Mouse (Mus musculus): ENCODE data around the gene Tspan4. TPM values are rescaled to one million over a fixed set of nuclear protein-coding genes. Genes with fewer than 3 reads are reported as not detected.

The Tspan4 gene
- polyA plus RNA-seq, 1 experiment from 2014 or later, result 34.2 TPM

DNA sequence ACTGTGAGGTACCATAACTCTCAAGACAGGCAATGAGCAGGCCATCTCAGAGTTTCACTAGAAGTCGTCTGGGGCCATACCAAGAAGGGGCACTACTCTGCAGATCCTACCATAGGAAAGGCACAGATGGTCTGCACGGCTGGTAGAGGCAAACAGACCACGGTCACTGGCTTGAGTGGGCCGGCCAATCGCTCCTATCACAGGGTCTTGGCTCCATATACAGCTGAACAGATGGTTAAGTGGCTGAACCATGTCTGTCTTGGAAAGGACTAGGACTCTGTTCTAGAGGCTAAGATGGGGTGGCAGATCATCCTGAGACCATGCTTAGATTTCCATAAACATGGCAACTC, 27.5 kb downstream of the Tspan4 start:
- Histone ChIP-seq H3K9ac (no peak overlapping the region), H3K27ac (no peak overlapping the region), H3K4me1 (no peaks in the 10 kb centered on the region), H3K9me3 (0 out of 2 replicates have a peak, but pooled peaks cover 4% of the 10 kb centered on the region), H3K36me3 (peaks cover 18% of the 10 kb centered on the region; the same call in 1 of the 2 replicates), H3K4me2 (replicated peaks) (no peak overlapping the region), H3K27me3 (replicated peaks) (no peaks in the 10 kb centered on the region), H3K4me3 (no peak overlapping the region)
- no peak for ATAC-seq (ENCODE audit: low FRiP score, low read depth)
- 93% methylated on average over 5 of the region's 5 CpGs for WGBS

DNA sequence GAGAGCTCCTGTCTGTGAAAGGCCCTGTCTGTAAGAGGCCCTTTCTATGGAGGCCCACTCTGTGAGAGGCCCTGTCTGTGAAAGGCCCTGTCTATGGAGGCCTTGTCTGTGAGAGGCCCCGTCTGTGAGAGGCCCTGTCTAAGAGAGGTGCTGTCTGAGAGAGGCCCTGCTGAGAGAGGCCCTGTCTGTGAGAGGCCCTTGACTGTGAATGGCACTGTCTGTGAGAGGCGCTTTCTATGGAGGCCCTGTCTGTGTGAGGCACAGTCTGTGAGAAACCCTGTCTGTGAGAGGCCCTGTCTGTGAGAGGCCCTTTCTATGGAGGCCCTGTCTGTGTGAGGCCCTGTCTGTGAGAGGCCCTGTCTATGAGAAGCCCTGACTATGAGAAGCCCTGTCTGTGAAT, 31.2 kb downstream of the Tspan4 start:
- 72% methylated on average over 2 of the region's 2 CpGs for WGBS
- no peak overlapping the region for H3K9ac ChIP-seq
- H3K9me3 ChIP-seq, result 0 out of 2 replicates have a peak, but pooled peaks cover 4% of the 10 kb centered on the region
- no peak for ATAC-seq (ENCODE audit: low FRiP score, low read depth)
- H3K4me1 ChIP-seq, result no peaks in the 10 kb centered on the region
- no peak overlapping the region for H3K4me3 ChIP-seq
- H3K4me2 ChIP-seq (replicated peaks), result no peak overlapping the region
- no peaks in the 10 kb centered on the region for H3K27me3 ChIP-seq (replicated peaks)
- H3K36me3 ChIP-seq, result peaks cover 27% of the 10 kb centered on the region
- H3K27ac ChIP-seq, result no peak overlapping the region

DNA sequence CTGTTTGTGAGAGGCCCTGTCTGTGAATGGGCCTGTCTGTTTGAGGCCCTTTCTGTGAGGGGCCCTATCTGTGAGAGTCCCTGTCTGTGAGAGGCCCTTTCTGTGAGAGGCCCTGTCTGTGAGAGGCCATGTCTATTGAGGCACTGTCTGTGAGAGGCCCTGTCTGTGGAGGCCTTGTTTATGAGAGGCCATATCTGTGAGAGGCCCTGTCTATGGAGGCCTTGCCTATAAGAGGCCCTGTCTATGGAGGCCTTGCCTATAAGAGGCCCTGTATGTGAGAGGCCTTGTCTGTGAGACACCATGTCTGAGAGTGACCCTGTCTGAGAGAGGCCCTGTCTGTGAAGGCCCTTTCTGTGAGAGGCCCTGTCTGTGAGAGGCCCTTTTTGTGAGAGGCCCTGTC, 33.1 kb downstream of the Tspan4 start:
- no peak overlapping the region for H3K4me2 ChIP-seq (replicated peaks)
- no peak overlapping the region for H3K4me3 ChIP-seq
- no peaks in the 10 kb centered on the region for H3K27me3 ChIP-seq (replicated peaks)
- H3K36me3 ChIP-seq, result peaks cover 24% of the 10 kb centered on the region
- H3K27ac ChIP-seq, result no peak overlapping the region
- H3K9ac ChIP-seq, result no peak overlapping the region
- ATAC-seq (ENCODE audit: low FRiP score, low read depth), result no peak
- H3K9me3 ChIP-seq, result 0 out of 2 replicates have a peak, but pooled peaks cover 4% of the 10 kb centered on the region
- H3K4me1 ChIP-seq, result no peaks in the 10 kb centered on the region

DNA sequence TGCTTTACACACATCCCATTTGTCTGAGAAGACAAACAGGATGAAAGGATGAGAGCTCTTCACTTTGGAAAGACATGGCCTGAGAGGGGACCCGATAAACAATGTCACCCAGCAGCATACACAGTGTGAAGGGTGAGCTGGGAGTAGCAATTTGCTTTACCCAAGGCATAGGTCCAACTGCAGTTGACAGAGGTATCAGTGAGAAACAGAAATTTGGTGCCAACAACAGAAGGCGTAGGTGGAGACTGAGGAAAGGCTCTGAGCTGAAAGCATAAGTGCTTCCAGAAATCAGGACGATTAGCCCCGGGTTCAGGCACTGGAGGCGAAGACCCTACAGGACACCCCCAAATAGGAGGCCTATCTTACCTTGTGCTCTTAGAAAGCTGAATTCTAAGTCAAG, 35.2 kb downstream of the Tspan4 start:
- H3K4me1 ChIP-seq, result no peaks in the 10 kb centered on the region
- peaks cover 35% of the 10 kb centered on the region for H3K36me3 ChIP-seq
- 0 out of 2 replicates have a peak, but pooled peaks cover 4% of the 10 kb centered on the region for H3K9me3 ChIP-seq
- H3K27ac ChIP-seq, result no peak overlapping the region
- H3K9ac ChIP-seq, result no peak overlapping the region
- WGBS, result 95% methylated on average over 5 of the region's 5 CpGs
- no peak for ATAC-seq (ENCODE audit: low FRiP score, low read depth)
- H3K4me2 ChIP-seq (replicated peaks), result no peak overlapping the region
- H3K4me3 ChIP-seq, result no peak overlapping the region
- no peaks in the 10 kb centered on the region for H3K27me3 ChIP-seq (replicated peaks)

DNA sequence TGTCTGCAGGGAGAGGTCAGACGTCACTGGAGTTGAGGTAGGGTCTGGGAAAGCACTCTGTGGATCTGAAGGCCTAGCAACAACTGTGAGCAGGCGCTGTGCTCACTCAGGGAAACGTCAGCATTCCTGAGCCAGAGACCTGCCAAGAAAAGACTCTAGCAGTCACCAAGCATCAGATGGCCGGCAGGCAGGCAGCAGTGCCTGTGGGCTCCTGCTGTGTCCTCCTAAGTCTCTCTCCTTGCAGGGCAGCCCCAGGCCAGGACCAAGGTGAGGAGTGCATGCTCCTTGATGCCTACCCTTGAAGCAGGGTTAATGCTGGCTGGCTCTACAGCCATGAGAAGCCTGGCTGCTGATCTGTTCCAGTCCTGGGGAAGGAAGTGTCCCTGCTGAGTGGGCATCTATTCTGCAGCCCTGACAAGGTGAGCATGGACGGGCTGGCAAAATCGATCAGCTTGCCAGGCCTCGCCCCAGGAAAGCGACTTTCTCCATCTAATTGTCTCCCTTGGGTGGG, 35.7 kb downstream of the Tspan4 start:
- 67% methylated on average over 8 of the region's 8 CpGs for WGBS
- H3K36me3 ChIP-seq, result peaks cover 39% of the 10 kb centered on the region

DNA sequence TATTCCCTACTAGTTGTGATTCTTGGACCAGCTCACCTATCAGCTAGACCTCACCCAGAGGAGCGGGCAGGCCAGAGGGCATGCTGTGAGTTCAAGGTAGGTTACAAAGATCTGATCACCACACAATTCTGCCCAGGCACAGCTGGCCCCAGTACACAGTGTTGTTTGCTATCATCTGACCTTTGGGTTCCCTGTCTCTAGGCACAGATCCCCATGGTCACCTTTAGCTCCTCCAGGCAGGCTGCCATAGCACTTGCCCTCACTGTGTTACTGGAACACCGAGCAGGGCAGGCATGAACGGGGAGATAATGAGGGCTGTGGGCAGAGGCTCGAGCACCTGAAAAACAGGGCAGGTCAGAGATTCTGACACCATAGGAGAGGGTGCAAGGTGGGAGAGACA, 42.6 kb downstream of the Tspan4 start:
- ATAC-seq (ENCODE audit: low FRiP score, low read depth), result no peak
- WGBS, result 90% methylated on average over 4 of the region's 4 CpGs
- no peak overlapping the region for H3K4me3 ChIP-seq
- H3K4me1 ChIP-seq, result 0 out of 2 replicates have a peak, but pooled peaks cover 4% of the 10 kb centered on the region
- H3K9me3 ChIP-seq, result no peaks in the 10 kb centered on the region
- no peak overlapping the region for H3K9ac ChIP-seq
- peaks cover 45% of the 10 kb centered on the region for H3K36me3 ChIP-seq
- no peaks in the 10 kb centered on the region for H3K27me3 ChIP-seq (replicated peaks)
- H3K27ac ChIP-seq, result no peak overlapping the region
- H3K4me2 ChIP-seq (replicated peaks), result no peak overlapping the region

More for the DNA sequence above, 35.7 kb downstream of the Tspan4 start:
- Histone ChIP-seq H3K9ac (no peak overlapping the region), H3K27ac (no peak overlapping the region), H3K4me3 (no peak overlapping the region), H3K9me3 (0 out of 2 replicates have a peak, but pooled peaks cover 4% of the 10 kb centered on the region), H3K4me1 (no peaks in the 10 kb centered on the region), H3K27me3 (replicated peaks) (no peaks in the 10 kb centered on the region), H3K4me2 (replicated peaks) (no peak overlapping the region)
- no peak for ATAC-seq (ENCODE audit: low FRiP score, low read depth)

DNA sequence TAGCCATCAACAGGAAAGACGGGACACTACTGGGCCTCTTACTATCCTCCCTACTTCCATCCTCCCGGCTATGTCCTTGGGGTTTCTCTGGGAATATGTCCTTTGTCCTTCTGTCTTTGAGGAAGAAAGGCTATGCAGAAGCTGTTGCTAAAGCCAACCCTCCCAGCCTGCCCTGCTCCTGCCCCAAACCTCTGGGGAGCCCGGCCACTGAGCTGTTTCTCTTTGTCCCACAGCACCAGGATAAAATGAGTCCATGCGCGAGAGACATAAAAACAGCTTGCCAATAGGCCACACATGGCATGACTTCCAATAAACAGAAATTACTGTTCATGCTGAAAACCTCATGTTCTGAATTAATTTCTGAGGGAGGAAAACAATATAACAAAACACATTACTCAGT, 43.3 kb downstream of the Tspan4 start:
- ATAC-seq (ENCODE audit: low FRiP score, low read depth), result no peak
- Histone ChIP-seq H3K9ac (no peak overlapping the region), H3K4me2 (replicated peaks) (no peak overlapping the region), H3K27me3 (replicated peaks) (no peaks in the 10 kb centered on the region), H3K27ac (no peak overlapping the region), H3K9me3 (no peaks in the 10 kb centered on the region), H3K4me3 (no peak overlapping the region), H3K36me3 (peaks cover 45% of the 10 kb centered on the region), H3K4me1 (0 out of 2 replicates have a peak, but pooled peaks cover 4% of the 10 kb centered on the region)
- WGBS, result 76% methylated on average over 5 of the region's 5 CpGs

DNA sequence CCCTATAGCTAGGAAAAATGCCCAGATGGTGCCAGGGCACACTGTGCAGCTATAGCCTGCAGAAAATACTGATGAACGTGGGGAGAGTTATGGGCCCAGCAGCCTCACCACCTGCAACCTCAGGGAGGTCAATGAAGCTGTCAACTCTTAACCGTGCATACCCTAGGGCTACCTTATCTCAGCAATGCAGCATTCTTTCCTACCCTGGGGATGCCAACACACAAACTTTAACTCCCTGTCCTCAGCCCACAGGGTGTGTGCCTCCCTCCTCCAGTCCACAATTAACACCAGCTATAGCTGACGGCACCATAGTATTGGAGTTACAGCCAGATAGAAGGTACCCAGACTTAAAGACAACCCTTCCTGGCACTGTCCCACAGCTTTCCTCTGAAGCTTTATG, 43.9 kb downstream of the Tspan4 start:
- no peak for ATAC-seq (ENCODE audit: low FRiP score, low read depth)
- WGBS, result 82% methylated on average over 3 of the region's 3 CpGs
- H3K27ac ChIP-seq, result no peak overlapping the region
- no peaks in the 10 kb centered on the region for H3K9me3 ChIP-seq
- no peak overlapping the region for H3K4me3 ChIP-seq
- H3K27me3 ChIP-seq (replicated peaks), result no peaks in the 10 kb centered on the region
- H3K9ac ChIP-seq, result no peak overlapping the region
- peaks cover 41% of the 10 kb centered on the region for H3K36me3 ChIP-seq
- H3K4me1 ChIP-seq, result 0 out of 2 replicates have a peak, but pooled peaks cover 4% of the 10 kb centered on the region
- no peak overlapping the region for H3K4me2 ChIP-seq (replicated peaks)

DNA sequence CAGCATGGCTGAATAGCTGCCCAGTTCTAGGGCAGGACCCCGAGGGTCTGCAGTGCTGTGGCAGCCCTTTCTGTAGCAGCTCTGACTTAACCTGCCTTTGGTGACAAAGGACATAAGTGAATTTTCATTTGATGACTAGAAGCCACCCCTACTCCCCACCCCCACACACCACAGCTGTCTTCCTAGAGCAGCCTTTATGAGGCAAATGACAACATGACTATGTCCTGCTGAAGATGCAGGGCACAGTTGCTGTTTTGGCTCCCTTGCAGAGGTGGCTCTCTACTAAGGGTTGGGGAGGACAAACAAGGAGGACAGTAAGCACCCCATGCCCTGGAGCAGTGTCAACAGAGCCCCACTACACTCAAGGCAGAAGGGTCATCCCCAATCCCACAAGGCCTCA, 44.8 kb downstream of the Tspan4 start:
- no peaks in the 10 kb centered on the region for H3K27me3 ChIP-seq (replicated peaks)
- H3K9ac ChIP-seq, result no peak overlapping the region
- H3K36me3 ChIP-seq, result peaks cover 38% of the 10 kb centered on the region
- no peak overlapping the region for H3K4me2 ChIP-seq (replicated peaks)
- H3K9me3 ChIP-seq, result no peaks in the 10 kb centered on the region
- H3K4me1 ChIP-seq, result peaks cover 4% of the 10 kb centered on the region; the same call in 1 of the 2 replicates
- ATAC-seq (ENCODE audit: low FRiP score, low read depth), result no peak
- 86% methylated on average over 1 of the region's 1 CpGs for WGBS
- no peak overlapping the region for H3K4me3 ChIP-seq
- no peak overlapping the region for H3K27ac ChIP-seq

DNA sequence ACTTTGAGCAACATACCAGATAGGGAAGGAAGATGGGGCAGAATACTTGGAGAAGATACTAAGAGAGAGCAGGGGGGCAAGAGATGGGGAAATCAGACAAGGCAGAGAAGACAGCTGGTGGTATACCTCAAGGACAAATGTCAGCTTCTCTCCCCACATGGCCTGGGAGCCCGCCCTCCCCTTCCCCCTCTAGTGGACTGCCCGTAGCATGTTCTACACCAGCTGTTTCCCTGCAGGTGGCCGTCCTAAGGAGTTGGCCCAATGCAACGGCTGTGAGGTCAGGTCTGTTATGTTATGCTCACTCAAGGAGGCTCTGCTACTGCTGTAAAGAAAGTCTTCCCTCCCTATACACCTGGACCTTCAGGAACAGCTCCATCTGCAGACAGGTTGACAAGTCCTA, 48.0 kb downstream of the Tspan4 start:
- Histone ChIP-seq H3K4me2 (replicated peaks) (no peak overlapping the region), H3K27ac (no peak overlapping the region), H3K27me3 (replicated peaks) (no peaks in the 10 kb centered on the region), H3K4me1 (peaks cover 4% of the 10 kb centered on the region; the same call in 1 of the 2 replicates), H3K9ac (no peak overlapping the region), H3K4me3 (no peak overlapping the region), H3K36me3 (peaks cover 33% of the 10 kb centered on the region), H3K9me3 (no peaks in the 10 kb centered on the region)
- 47% methylated on average over 4 of the region's 4 CpGs for WGBS
- ATAC-seq (ENCODE audit: low FRiP score, low read depth), result no peak

DNA sequence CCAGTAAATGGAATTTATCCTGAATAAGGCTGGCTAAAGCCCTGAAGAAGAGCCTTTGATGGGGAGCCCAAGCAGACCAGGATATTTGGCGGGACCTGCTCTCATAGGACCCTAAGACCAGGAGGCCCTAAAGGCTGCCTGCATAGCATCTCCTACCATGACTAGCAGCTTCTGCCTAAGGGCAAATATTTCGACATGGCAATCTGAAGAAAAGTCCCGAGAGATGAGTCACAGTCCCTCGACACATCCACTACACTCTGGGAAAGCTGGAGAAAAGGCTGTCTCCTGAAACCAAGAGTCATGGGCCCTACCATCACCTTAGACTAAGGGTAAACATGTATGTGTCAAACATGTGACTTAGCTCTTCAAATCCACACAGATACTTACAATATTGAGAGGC, 49.2 kb downstream of the Tspan4 start:
- no peak overlapping the region for H3K4me2 ChIP-seq (replicated peaks)
- no peak overlapping the region for H3K9ac ChIP-seq
- no peak overlapping the region for H3K4me3 ChIP-seq
- no peaks in the 10 kb centered on the region; the same call in 1 of the 2 replicates for H3K4me1 ChIP-seq
- no peaks in the 10 kb centered on the region for H3K9me3 ChIP-seq
- no peaks in the 10 kb centered on the region for H3K27me3 ChIP-seq (replicated peaks)
- ATAC-seq (ENCODE audit: low FRiP score, low read depth), result no peak
- H3K36me3 ChIP-seq, result peaks cover 41% of the 10 kb centered on the region
- no peak overlapping the region for H3K27ac ChIP-seq
- WGBS, result 90% methylated on average over 4 of the region's 4 CpGs

DNA sequence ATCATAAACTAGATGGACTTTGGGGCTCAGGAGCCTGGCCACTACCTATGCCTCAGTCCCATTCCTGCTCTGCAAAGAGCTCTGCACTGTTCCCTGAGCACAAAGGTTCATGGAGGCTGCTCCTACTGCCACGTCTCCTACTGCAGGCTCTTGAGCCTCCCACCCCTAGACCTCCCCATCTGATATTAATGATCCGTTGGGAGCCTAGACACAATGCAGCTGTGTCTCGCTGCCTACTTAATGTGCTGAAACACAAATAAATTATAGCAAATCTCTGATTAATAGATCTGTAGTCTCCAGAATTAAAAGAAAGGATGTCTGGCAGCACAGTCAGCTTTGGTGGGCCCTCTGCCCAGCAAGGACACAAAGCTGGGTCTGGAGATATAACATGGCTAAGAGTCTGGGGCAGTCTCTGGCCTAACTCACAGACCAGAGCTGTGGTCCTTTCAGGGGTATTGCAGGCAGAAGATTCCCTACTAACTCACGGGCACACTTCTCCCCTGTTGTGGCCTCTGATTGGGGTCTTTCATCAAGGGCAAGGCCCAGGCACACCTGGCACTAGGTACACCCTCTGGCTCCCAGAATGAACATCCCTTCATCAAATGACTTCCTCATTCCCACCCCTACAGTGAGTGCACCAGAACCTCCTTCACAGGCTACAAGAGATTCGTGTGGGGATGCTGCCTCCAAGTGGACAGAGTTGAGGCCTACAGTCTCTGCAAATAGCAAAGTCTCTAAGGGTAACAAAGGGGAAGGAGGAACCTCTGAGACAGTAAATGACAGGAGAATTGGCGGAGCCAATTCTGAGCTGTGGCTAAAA, 49.9 kb downstream of the Tspan4 start:
- ATAC-seq (ENCODE audit: low FRiP score, low read depth), result peak; percentile 85
- H3K4me2 ChIP-seq (replicated peaks), result no peak overlapping the region
- H3K9me3 ChIP-seq, result no peaks in the 10 kb centered on the region
- no peaks in the 10 kb centered on the region; the same call in 1 of the 2 replicates for H3K4me1 ChIP-seq
- no peak overlapping the region for H3K4me3 ChIP-seq
- WGBS, result 48% methylated on average over 6 of the region's 6 CpGs
- H3K9ac ChIP-seq, result peak overlapping the region; percentile 9; the same call in 1 of the 2 replicates
- H3K27ac ChIP-seq, result no peak overlapping the region
- H3K27me3 ChIP-seq (replicated peaks), result no peaks in the 10 kb centered on the region
- H3K36me3 ChIP-seq, result peaks cover 43% of the 10 kb centered on the region

DNA sequence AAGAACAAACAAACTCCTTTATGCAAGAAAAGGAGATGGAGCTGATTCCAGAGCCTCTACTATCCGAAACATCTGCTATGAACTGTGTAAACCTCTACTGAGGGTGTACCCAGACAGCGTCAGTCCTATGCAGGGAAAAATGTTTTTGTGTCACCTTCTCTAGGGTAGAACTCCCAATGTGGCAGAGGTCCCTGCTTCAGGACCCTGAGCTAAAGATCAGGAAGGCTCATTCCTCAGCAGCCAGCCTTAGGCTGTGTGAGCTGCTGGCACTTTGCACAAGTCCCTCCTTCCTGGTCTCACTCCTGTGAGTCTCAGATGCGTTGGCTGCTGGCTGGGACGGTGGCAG, 50.5 kb downstream of the Tspan4 start:
- ATAC-seq (ENCODE audit: low FRiP score, low read depth), result no peak
- no peak overlapping the region for H3K9ac ChIP-seq
- H3K4me1 ChIP-seq, result no peaks in the 10 kb centered on the region; the same call in 1 of the 2 replicates
- H3K9me3 ChIP-seq, result no peaks in the 10 kb centered on the region
- H3K4me3 ChIP-seq, result no peak overlapping the region
- no peaks in the 10 kb centered on the region for H3K27me3 ChIP-seq (replicated peaks)
- WGBS, result 89% methylated on average over 4 of the region's 4 CpGs
- H3K27ac ChIP-seq, result no peak overlapping the region
- H3K36me3 ChIP-seq, result peaks cover 45% of the 10 kb centered on the region
- no peak overlapping the region for H3K4me2 ChIP-seq (replicated peaks)
